Mouse (Mus musculus) liver, embryonic 14.5 days (tissue): ENCODE results near the gene Srrd.

Source experiments
- CTCF ChIP-seq: IDR thresholded peaks from 2 replicates; pipeline ENCODE4 v1.5.1; 2016; ENCODE audit warnings: antibody characterized with exemption, low read depth, control low read depth
- EP300 ChIP-seq: IDR thresholded peaks from 2 replicates; pipeline ENCODE4 v1.6.1; 2016; ENCODE audit warnings: antibody characterized with exemption, low read depth

GRCm38 (mm10) chr5:112297257-112297656 lies 45.6 kb downstream of the Srrd start:
- no peak for TF ChIP-seq CTCF
- no peak for TF ChIP-seq EP300
